Mouse (Mus musculus) limb, embryonic 14.5 days (tissue): Measurements from ENCODE around the gene Efna4. TPM values are rescaled to one million over a fixed set of nuclear protein-coding genes. Genes with fewer than 3 reads are reported as not detected.

Experiments used
- ATAC-seq: fragments of 200-750 bp; cut with Nextera tagmentation; 2 replicates; pipeline ENCODE4 v1.8.0; 2017; ENCODE audit warnings: low read depth, moderate number of reproducible peaks, moderate TSS enrichment; ENCODE audit not compliant: low FRiP score
- DNase-seq: peaks from one replicate; pipeline ENCODE4 v3.0.0-alpha.2; 2015; ENCODE audit warnings: low spot score
- H3K27ac ChIP-seq: fragments of 300-500 bp; sonication (generic); replicated peaks from 2 replicates; pipeline ENCODE4 v1.5.1; 2014; ENCODE audit warnings: low read depth, mild to moderate bottlenecking, low read length, moderate library complexity, mixed read lengths
- H3K27me3 ChIP-seq: fragments of 300-500 bp; sonication (generic); 2 replicates; pipeline ENCODE4 v1.6.1; 2014; ENCODE audit warnings: low read length, mixed read lengths; ENCODE audit not compliant: control insufficient read depth, insufficient read depth
- H3K36me3 ChIP-seq: fragments of 300-500 bp; sonication (generic); 2 replicates; pipeline ENCODE4 v1.6.1; 2014; ENCODE audit warnings: mild to moderate bottlenecking, low read length, moderate library complexity, mixed read lengths; ENCODE audit not compliant: control insufficient read depth, insufficient read depth
- H3K4me1 ChIP-seq: fragments of 300-500 bp; sonication (generic); 2 replicates; pipeline ENCODE4 v1.6.1; 2014; ENCODE audit warnings: antibody characterized with exemption, low read length, mixed read lengths; ENCODE audit not compliant: control insufficient read depth, insufficient read depth
- H3K4me2 ChIP-seq: fragments of 300-500 bp; sonication (generic); replicated peaks from 2 replicates; pipeline ENCODE4 v1.6.1; 2014; ENCODE audit warnings: low read depth, mild to moderate bottlenecking, low read length, moderate library complexity; ENCODE audit not compliant: severe bottlenecking
- H3K4me3 ChIP-seq: fragments of 300-500 bp; sonication (generic); replicated peaks from 2 replicates; pipeline ENCODE4 v1.5.1; 2014; ENCODE audit warnings: low read length
- H3K9ac ChIP-seq: fragments of 300-500 bp; sonication (generic); 2 replicates; pipeline ENCODE4 v1.6.1; 2014; ENCODE audit warnings: mild to moderate bottlenecking, low read depth, low read length, moderate library complexity; ENCODE audit not compliant: severe bottlenecking
- H3K9me3 ChIP-seq: fragments of 300-500 bp; sonication (generic); 2 replicates; pipeline ENCODE4 v1.6.1; 2016; ENCODE audit warnings: low read length; ENCODE audit not compliant: control insufficient read depth
- POLR2A ChIP-seq: fragments of 200-500 bp; IDR thresholded peaks from 2 replicates; pipeline ENCODE4 v1.8.0; 2012; ENCODE audit warnings: inconsistent platforms, mild to moderate bottlenecking, moderate library complexity, borderline replicate concordance; ENCODE audit not compliant: insufficient read depth, insufficient read length; ENCODE audit errors: extremely low read depth
- WGBS: fragments of 180-500 bp; shearing (Covaris S2); extraction: QIAGEN DNeasy Blood & Tissue Kit; methylation state at CpG from one replicate; pipeline ENCODE4 v1.1.7; 2014; 5-methylcytosine and 5-hydroxymethylcytosine counted together
- polyA plus RNA-seq, 2 experiments: library from polyadenylated mRNA; depleted of rRNA in 1 of 2; stranded (reverse) in 1 of 2; unstranded in 1 of 2; fragments of >200 nt; fragmentation: Nextera tagmentation in 1 of 2; extraction: Ambion mirVana in 1 of 2; gene quantifications; 2 replicates each; pipeline versions ENCODE4 v1.2.1 to v1.2.3; 2012 to 2014

Efna4 gene
- polyA plus RNA-seq, 2 experiments: 32.0 to 56.5 TPM

GRCm38 (mm10) chr3:89330346-89330745 lies 7.5 kb downstream of the Efna4 start:
- Histone ChIP-seq H3K9me3 (no peaks in the 10 kb centered on the region), H3K36me3 (peaks cover 28% of the 10 kb centered on the region), H3K27me3 (no peaks in the 10 kb centered on the region)

GRCm38 (mm10) chr3:89328623-89329022 lies 9.2 kb downstream of the Efna4 start:
- no peak overlapping the region for H3K4me3 ChIP-seq
- H3K27me3 ChIP-seq: no peaks in the 10 kb centered on the region
- peaks cover 9% of the 10 kb centered on the region; the same call in 1 of the 2 replicates for H3K4me1 ChIP-seq
- no peak for TF ChIP-seq POLR2A
- peaks cover 12% of the 10 kb centered on the region for H3K36me3 ChIP-seq
- 21% methylated on average over 4 of the region's 4 CpGs for WGBS
- H3K4me2 ChIP-seq: no peak overlapping the region
- H3K9me3 ChIP-seq: no peaks in the 10 kb centered on the region
- ATAC-seq: no peak
- peak; percentile 12 for DNase-seq
- H3K9ac ChIP-seq: no peak overlapping the region
- H3K27ac ChIP-seq: no peak overlapping the region

More at GRCm38 (mm10) chr3:89330346-89330745, 7.5 kb downstream of the Efna4 start:
- TF ChIP-seq POLR2A: no peak
- WGBS: 35% methylated on average over 3 of the region's 3 CpGs
- ATAC-seq (no peak), DNase-seq (no peak)
- no peak overlapping the region for H3K9ac ChIP-seq
- H3K4me3 ChIP-seq: no peak overlapping the region
- H3K27ac ChIP-seq: no peak overlapping the region
- H3K4me1 ChIP-seq: peaks cover 9% of the 10 kb centered on the region; the same call in 1 of the 2 replicates
- no peak overlapping the region for H3K4me2 ChIP-seq

GRCm38 (mm10) chr3:89327371-89327870 lies 10.4 kb downstream of the Efna4 start:
- 25% methylated on average over 9 of the region's 9 CpGs for WGBS
- Histone ChIP-seq H3K4me2 (no peak overlapping the region), H3K27me3 (no peaks in the 10 kb centered on the region), H3K4me1 (peaks cover 5% of the 10 kb centered on the region), H3K4me3 (no peak overlapping the region), H3K9me3 (no peaks in the 10 kb centered on the region), H3K27ac (no peak overlapping the region), H3K36me3 (peaks cover under 1% of the 10 kb centered on the region; the same call in 1 of the 2 replicates), H3K9ac (no peak overlapping the region)
- ATAC-seq (no peak), DNase-seq (no peak)
- TF ChIP-seq POLR2A: no peak

GRCm38 (mm10) chr3:89325882-89326281 lies 11.9 kb downstream of the Efna4 start:
- Histone ChIP-seq H3K9ac (no peak overlapping the region), H3K36me3 (no peaks in the 10 kb centered on the region), H3K9me3 (no peaks in the 10 kb centered on the region), H3K4me2 (no peak overlapping the region), H3K27ac (no peak overlapping the region), H3K4me3 (no peak overlapping the region), H3K27me3 (no peaks in the 10 kb centered on the region), H3K4me1 (peaks cover 14% of the 10 kb centered on the region)
- ATAC-seq: no peak
- 96% methylated on average over 8 of the region's 8 CpGs for WGBS
- no peak for DNase-seq
- TF ChIP-seq POLR2A: no peak

GRCm38 (mm10) chr3:89322514-89323165 lies 15.2 kb downstream of the Efna4 start, which contains the start of gene Efna3:
Gene Efna3 (minus strand): TSS chr3:89322965.
- Histone ChIP-seq H3K9me3 (no peaks in the 10 kb centered on the region), H3K9ac (peak within 1 kb of the TSS; percentile 67), H3K36me3 (no peaks in the 10 kb centered on the region), H3K4me2 (peak within 1 kb of the TSS; percentile 99), H3K4me3 (peak within 1 kb of the TSS; percentile 71), H3K27me3 (peaks cover 10% of the 10 kb centered on the region), H3K4me1 (peaks cover 28% of the 10 kb centered on the region), H3K27ac (peak within 1 kb of the TSS; percentile 58; the same call in 1 of the 2 replicates)
- 0 out of 2 replicates have a peak, but pooled peaks have one; percentile 7 for TF ChIP-seq POLR2A
- DNase-seq (peak; percentile 82), ATAC-seq (peak; percentile 68)
- 2% methylated on average over 50 of the region's 53 CpGs for WGBS

GRCm38 (mm10) chr3:89322131-89322500 lies 15.7 kb downstream of the Efna4 start:
- TF ChIP-seq POLR2A: no peak
- Histone ChIP-seq H3K27me3 (peaks cover 10% of the 10 kb centered on the region), H3K9ac (peak overlapping the region; percentile 67), H3K9me3 (no peaks in the 10 kb centered on the region), H3K4me2 (peak overlapping the region; percentile 99), H3K27ac (no peak overlapping the region), H3K4me1 (peaks cover 31% of the 10 kb centered on the region), H3K4me3 (peak overlapping the region; percentile 71), H3K36me3 (no peaks in the 10 kb centered on the region)
- 0% methylated on average over 14 of the region's 14 CpGs for WGBS
- no peak for DNase-seq
- ATAC-seq: no peak
